Mouse (Mus musculus) frontal cortex, postnatal 25 days (tissue): Measurements from ENCODE around the gene Ulk4.

ENCODE experiments used
- DNase-seq, 2 experiments: peaks; one replicate each; pipeline ENCODE4 v3.0.0; 2022; ENCODE audit warnings: low spot score in 2 of 2

Ulk4 gene

GRCm38 (mm10) chr9:120981777-120982176 is 295.2 kb downstream of the Ulk4 start:
- no peak for DNase-seq

GRCm38 (mm10) chr9:120976856-120977255 is 300.1 kb downstream of the Ulk4 start:
- DNase-seq = no peak

GRCm38 (mm10) chr9:120976158-120976557 is 300.8 kb downstream of the Ulk4 start:
- no peak for DNase-seq

GRCm38 (mm10) chr9:120974209-120974608 is 302.8 kb downstream of the Ulk4 start:
- DNase-seq = no peak

- DNase-seq = no peak
These were observed 303.9 kb downstream of the Ulk4 start for GRCm38 (mm10) chr9:120973026-120973515.

- DNase-seq = no peak
These were observed 312.0 kb downstream of the Ulk4 start for GRCm38 (mm10) chr9:120965007-120965406.

- no peak for DNase-seq
These were observed 312.8 kb downstream of the Ulk4 start for GRCm38 (mm10) chr9:120964224-120964623.

- DNase-seq = no peak
These were observed 313.3 kb downstream of the Ulk4 start for GRCm38 (mm10) chr9:120963720-120964119.

GRCm38 (mm10) chr9:120963104-120963503 is 313.9 kb downstream of the Ulk4 start:
- DNase-seq = no peak

GRCm38 (mm10) chr9:120961969-120962700 is 314.9 kb downstream of the Ulk4 start:
- no peak for DNase-seq

- no peak for DNase-seq
These were observed 315.5 kb downstream of the Ulk4 start for GRCm38 (mm10) chr9:120961466-120961865.

- no peak for DNase-seq
These were observed 316.4 kb downstream of the Ulk4 start for GRCm38 (mm10) chr9:120960611-120961010.

- no peak for DNase-seq
These were observed 317.8 kb downstream of the Ulk4 start for GRCm38 (mm10) chr9:120959225-120959624.

- DNase-seq = no peak
These were observed 318.4 kb downstream of the Ulk4 start for GRCm38 (mm10) chr9:120958560-120958959.

GRCm38 (mm10) chr9:120958051-120958450 is 318.9 kb downstream of the Ulk4 start:
- no peak for DNase-seq

- no peak for DNase-seq
These were observed 325.1 kb downstream of the Ulk4 start for GRCm38 (mm10) chr9:120951947-120952346.

GRCm38 (mm10) chr9:120950761-120951160 is 326.2 kb downstream of the Ulk4 start:
- DNase-seq = no peak

- no peak for DNase-seq
These were observed 328.2 kb downstream of the Ulk4 start for GRCm38 (mm10) chr9:120948832-120949231.

- no peak for DNase-seq
These were observed 330.9 kb downstream of the Ulk4 start for GRCm38 (mm10) chr9:120946131-120946530.

GRCm38 (mm10) chr9:120944211-120944610 is 332.8 kb downstream of the Ulk4 start:
- DNase-seq = no peak

- no peak for DNase-seq
These were observed 333.2 kb downstream of the Ulk4 start for GRCm38 (mm10) chr9:120943757-120944156.

GRCm38 (mm10) chr9:120940858-120941257 is 336.1 kb downstream of the Ulk4 start:
- no peak for DNase-seq

GRCm38 (mm10) chr9:120936351-120936750 is 340.6 kb downstream of the Ulk4 start:
- peak; percentile 48 to 69 for DNase-seq

- no peak for DNase-seq
These were observed 341.4 kb downstream of the Ulk4 start for GRCm38 (mm10) chr9:120935634-120935922.
